Mouse (Mus musculus): ENCODE results near the gene Ldlrad3. TPM values are rescaled to one million over a fixed set of nuclear protein-coding genes. Genes with fewer than 3 reads are reported as not detected.
A peak's percentile ranks its signal among the peaks of the same experiment; 100 is the strongest.

The Ldlrad3 gene
- total and polyA plus RNA-seq, 3 experiments = 3.3 to 4.8 (median 3.8) TPM

- Histone ChIP-seq H3K4me3 (no peak overlapping the region), H3K36me3 (ENCODE audit: control insufficient read depth, insufficient read depth, low read length) (no peaks in the 10 kb centered on the region), H3K27me3 (ENCODE audit: control insufficient read depth, insufficient read depth, low read length) (no peaks in the 10 kb centered on the region), H3K27ac (no peak overlapping the region), H3K4me1 (ENCODE audit: control insufficient read depth, insufficient read depth, low read length) (no peaks in the 10 kb centered on the region), H3K9ac (ENCODE audit: low read depth, low read length) (no peak overlapping the region), H3K79me2 (replicated peaks; ENCODE audit: control insufficient read depth, insufficient read depth, low read length) (no peaks in the 10 kb centered on the region)
- no peak for TF ChIP-seq CTCF (IDR thresholded peaks at IDR 0.05)
- TF ChIP-seq POLR2A (IDR thresholded peaks at IDR 0.05; ENCODE audit: insufficient read depth, low read depth, low read length) = no peak
- no peak for TF ChIP-seq EP300 (IDR thresholded peaks at IDR 0.05; ENCODE audit: insufficient read depth, low read depth, low read length)
- DNase-seq = peak; percentile 11 to 22
- intact Hi-C loops (cut with DNase I) = no loop called here
- WGBS = 43% methylated on average over 21 of the region's 21 CpGs
Observed at GRCm38 (mm10) chr2:101978534-101979525, 207.4 kb downstream of the Ldlrad3 start.

DNA sequence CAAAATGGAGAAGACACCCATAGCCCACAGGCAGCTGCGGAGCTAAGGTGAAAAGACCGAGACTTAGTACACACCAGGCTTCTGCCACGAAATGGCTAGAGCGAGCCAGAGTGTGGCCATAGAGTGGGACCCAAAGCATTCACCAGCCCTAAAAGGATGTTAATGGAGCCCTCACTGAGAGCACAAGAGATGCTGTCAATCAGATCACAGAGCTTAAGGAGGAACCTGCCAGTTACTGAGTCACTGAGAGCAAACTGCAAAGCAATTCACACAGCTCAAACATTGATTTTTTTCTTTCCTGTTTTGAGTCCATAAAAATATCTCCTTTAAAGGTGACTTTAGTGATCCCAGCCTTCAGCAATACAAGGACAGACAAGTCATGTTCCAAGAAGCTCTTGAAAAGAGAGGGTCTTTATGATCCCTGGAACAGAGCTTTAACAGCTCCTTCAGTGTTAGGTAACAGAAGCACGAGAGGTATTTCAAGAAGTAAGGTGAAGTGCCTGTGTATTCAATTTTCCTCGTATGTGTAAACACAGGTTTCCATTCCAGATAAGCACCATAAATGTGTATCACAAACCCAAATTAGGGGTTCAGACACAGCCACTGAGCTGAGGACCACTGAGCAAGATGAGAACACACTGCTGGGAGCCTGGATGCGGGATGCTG, 209.7 kb downstream of the Ldlrad3 start:
- DNase-seq = no peak
- TF ChIP-seq POLR2A (IDR thresholded peaks at IDR 0.05; ENCODE audit: insufficient read depth, low read depth, low read length) = no peak
- no peak for TF ChIP-seq EP300 (IDR thresholded peaks at IDR 0.05; ENCODE audit: insufficient read depth, low read depth, low read length)
- no peak for TF ChIP-seq CTCF (IDR thresholded peaks at IDR 0.05)
- Histone ChIP-seq H3K79me2 (replicated peaks; ENCODE audit: control insufficient read depth, insufficient read depth, low read length) (no peaks in the 10 kb centered on the region), H3K4me1 (ENCODE audit: control insufficient read depth, insufficient read depth, low read length) (no peaks in the 10 kb centered on the region), H3K4me3 (no peak overlapping the region), H3K36me3 (ENCODE audit: control insufficient read depth, insufficient read depth, low read length) (no peaks in the 10 kb centered on the region), H3K27me3 (ENCODE audit: control insufficient read depth, insufficient read depth, low read length) (no peaks in the 10 kb centered on the region), H3K27ac (no peak overlapping the region), H3K9ac (ENCODE audit: low read depth, low read length) (no peak overlapping the region)
- intact Hi-C loops (cut with DNase I) = no loop called here
- 94% methylated on average over 7 of the region's 7 CpGs for WGBS

- no peaks in the 10 kb centered on the region for H3K27me3 ChIP-seq (ENCODE audit: control insufficient read depth, insufficient read depth, low read length)
- TF ChIP-seq CTCF (IDR thresholded peaks at IDR 0.05) (no peak), POLR2A (IDR thresholded peaks at IDR 0.05; ENCODE audit: insufficient read depth, low read depth, low read length) (no peak), EP300 (IDR thresholded peaks at IDR 0.05; ENCODE audit: insufficient read depth, low read depth, low read length) (no peak)
- intact Hi-C loops (cut with DNase I) = no loop called here
- H3K27ac ChIP-seq = no peak overlapping the region
- no peaks in the 10 kb centered on the region for H3K79me2 ChIP-seq (replicated peaks; ENCODE audit: control insufficient read depth, insufficient read depth, low read length)
- H3K4me1 ChIP-seq (ENCODE audit: control insufficient read depth, insufficient read depth, low read length) = no peaks in the 10 kb centered on the region
- no peak overlapping the region for H3K9ac ChIP-seq (ENCODE audit: low read depth, low read length)
- H3K36me3 ChIP-seq (ENCODE audit: control insufficient read depth, insufficient read depth, low read length) = no peaks in the 10 kb centered on the region
- no peak for DNase-seq
- 91% methylated on average over 3 of the region's 3 CpGs for WGBS
- no peak overlapping the region for H3K4me3 ChIP-seq
Observed at GRCm38 (mm10) chr2:101973810-101974209, 212.4 kb downstream of the Ldlrad3 start.

DNA sequence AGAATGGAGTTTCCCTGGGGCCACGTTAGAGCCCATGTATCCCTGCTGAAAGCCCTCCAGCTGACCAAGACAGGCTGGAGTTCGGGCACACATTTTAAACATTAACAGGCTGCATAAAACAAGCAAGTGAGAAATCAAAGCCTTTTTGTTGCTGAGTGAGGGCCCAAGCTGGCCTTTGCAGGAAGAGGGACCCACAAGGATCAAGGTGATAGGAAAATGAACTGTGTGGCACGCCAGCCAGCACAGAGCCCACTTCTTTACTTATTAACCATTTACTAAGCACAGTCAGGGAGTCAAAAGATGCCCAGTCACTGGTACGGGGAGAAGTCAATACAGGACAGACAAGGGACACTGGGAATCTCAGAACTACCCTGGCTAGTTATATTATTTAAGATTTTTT, 218.6 kb downstream of the Ldlrad3 start:
- Histone ChIP-seq H3K4me1 (ENCODE audit: control insufficient read depth, insufficient read depth, low read length) (no peaks in the 10 kb centered on the region), H3K79me2 (replicated peaks; ENCODE audit: control insufficient read depth, insufficient read depth, low read length) (no peaks in the 10 kb centered on the region), H3K27ac (no peak overlapping the region), H3K9ac (ENCODE audit: low read depth, low read length) (no peak overlapping the region), H3K27me3 (ENCODE audit: control insufficient read depth, insufficient read depth, low read length) (no peaks in the 10 kb centered on the region), H3K4me3 (no peak overlapping the region), H3K36me3 (ENCODE audit: control insufficient read depth, insufficient read depth, low read length) (no peaks in the 10 kb centered on the region)
- DNase-seq = no peak
- intact Hi-C loops (cut with DNase I) = no loop called here
- WGBS = 77% methylated on average over 4 of the region's 4 CpGs
- TF ChIP-seq CTCF (IDR thresholded peaks at IDR 0.05) (no peak), EP300 (IDR thresholded peaks at IDR 0.05; ENCODE audit: insufficient read depth, low read depth, low read length) (no peak), POLR2A (IDR thresholded peaks at IDR 0.05; ENCODE audit: insufficient read depth, low read depth, low read length) (no peak)

DNA sequence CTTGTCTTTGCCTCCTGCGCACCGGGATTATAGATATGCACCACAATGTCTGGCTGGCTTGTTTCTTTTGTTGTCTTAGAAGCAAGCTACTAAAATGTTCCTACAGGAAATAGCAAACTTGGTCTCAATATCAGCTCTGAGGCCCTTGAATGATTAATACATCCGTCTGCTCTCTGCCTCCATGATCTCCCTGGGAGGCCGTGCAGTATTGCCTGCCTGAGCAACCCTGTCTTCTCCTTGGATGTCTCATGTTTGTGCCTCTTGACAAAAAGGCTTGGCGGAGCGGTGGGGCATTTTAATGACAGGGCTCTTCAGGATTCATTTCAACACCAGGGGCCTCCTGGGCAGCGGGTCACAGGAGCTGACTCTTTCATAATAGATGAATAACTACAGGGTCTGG, 219.0 kb downstream of the Ldlrad3 start:
- TF ChIP-seq POLR2A (IDR thresholded peaks at IDR 0.05; ENCODE audit: insufficient read depth, low read depth, low read length) = no peak
- no peak for TF ChIP-seq EP300 (IDR thresholded peaks at IDR 0.05; ENCODE audit: insufficient read depth, low read depth, low read length)
- no peak for TF ChIP-seq CTCF (IDR thresholded peaks at IDR 0.05)
- H3K9ac ChIP-seq (ENCODE audit: low read depth, low read length) = no peak overlapping the region
- 56% methylated on average over 7 of the region's 7 CpGs for WGBS
- H3K4me3 ChIP-seq = no peak overlapping the region
- no peak for DNase-seq
- intact Hi-C loops (cut with DNase I) = no loop called here
- no peaks in the 10 kb centered on the region for H3K4me1 ChIP-seq (ENCODE audit: control insufficient read depth, insufficient read depth, low read length)
- no peak overlapping the region for H3K27ac ChIP-seq
- no peaks in the 10 kb centered on the region for H3K27me3 ChIP-seq (ENCODE audit: control insufficient read depth, insufficient read depth, low read length)
- H3K36me3 ChIP-seq (ENCODE audit: control insufficient read depth, insufficient read depth, low read length) = no peaks in the 10 kb centered on the region
- H3K79me2 ChIP-seq (replicated peaks; ENCODE audit: control insufficient read depth, insufficient read depth, low read length) = no peaks in the 10 kb centered on the region

DNA sequence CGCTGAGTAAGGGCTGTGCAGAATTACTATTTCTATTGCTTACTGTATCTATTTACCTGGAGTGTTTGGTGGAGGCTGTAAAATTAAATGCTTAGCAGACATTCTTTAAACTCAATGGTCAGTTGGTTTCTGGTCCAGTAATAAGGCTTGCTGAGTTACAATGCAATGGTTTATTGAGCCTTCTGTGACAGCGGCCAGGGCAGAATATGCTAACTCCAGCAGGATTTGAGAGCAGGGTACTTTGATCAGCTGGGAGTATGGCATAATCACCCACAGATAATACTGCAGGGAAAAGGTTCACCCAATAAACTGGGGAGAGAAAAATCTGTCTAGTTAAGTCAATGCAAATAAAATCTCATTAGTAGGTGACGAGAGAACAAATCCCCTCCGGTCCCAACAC, 220.2 kb downstream of the Ldlrad3 start:
- intact Hi-C loops (cut with DNase I) = no loop called here
- 90% methylated on average over 4 of the region's 4 CpGs for WGBS

More for the DNA sequence above, 220.2 kb downstream of the Ldlrad3 start:
- Histone ChIP-seq H3K79me2 (replicated peaks; ENCODE audit: control insufficient read depth, insufficient read depth, low read length) (no peaks in the 10 kb centered on the region), H3K27ac (no peak overlapping the region), H3K4me3 (no peak overlapping the region), H3K4me1 (ENCODE audit: control insufficient read depth, insufficient read depth, low read length) (no peaks in the 10 kb centered on the region), H3K9ac (ENCODE audit: low read depth, low read length) (no peak overlapping the region), H3K36me3 (ENCODE audit: control insufficient read depth, insufficient read depth, low read length) (no peaks in the 10 kb centered on the region), H3K27me3 (ENCODE audit: control insufficient read depth, insufficient read depth, low read length) (no peaks in the 10 kb centered on the region)
- TF ChIP-seq EP300 (IDR thresholded peaks at IDR 0.05; ENCODE audit: insufficient read depth, low read depth, low read length) (no peak), POLR2A (IDR thresholded peaks at IDR 0.05; ENCODE audit: insufficient read depth, low read depth, low read length) (no peak), CTCF (IDR thresholded peaks at IDR 0.05) (no peak)
- DNase-seq = no peak
